Mouse (Mus musculus): ENCODE results near the gene Gtf3c5.

Gene Gtf3c5

GRCm38 (mm10) chr2:28566545-28566944 is 17.0 kb downstream of the Gtf3c5 start:
- DNase-seq = peak; percentile 49

GRCm38 (mm10) chr2:28564380-28564779 is 19.2 kb downstream of the Gtf3c5 start:
- no peak for DNase-seq

GRCm38 (mm10) chr2:28563830-28564229 is 19.7 kb downstream of the Gtf3c5 start:
- DNase-seq = no peak

GRCm38 (mm10) chr2:28563303-28563702 is 20.2 kb downstream of the Gtf3c5 start, which contains the start of gene Cel:
Gene Cel (minus strand): TSS chr2:28563403.
- DNase-seq = no peak

GRCm38 (mm10) chr2:28557452-28557851 is 26.1 kb downstream of the Gtf3c5 start:
- no peak for DNase-seq

- DNase-seq = no peak
These were observed 31.2 kb downstream of the Gtf3c5 start for GRCm38 (mm10) chr2:28552301-28552700.

GRCm38 (mm10) chr2:28549157-28549556 is 34.4 kb downstream of the Gtf3c5 start:
- no peak for DNase-seq

GRCm38 (mm10) chr2:28547237-28548172 is 36.0 kb downstream of the Gtf3c5 start:
- peak; percentile 73 for DNase-seq

- no peak for DNase-seq
These were observed 37.0 kb downstream of the Gtf3c5 start for GRCm38 (mm10) chr2:28546560-28546959.

GRCm38 (mm10) chr2:28545976-28546375 is 37.6 kb downstream of the Gtf3c5 start:
- DNase-seq = no peak

- DNase-seq = no peak
These were observed 39.7 kb downstream of the Gtf3c5 start for GRCm38 (mm10) chr2:28543894-28544293.

- no peak for DNase-seq
These were observed 42.8 kb downstream of the Gtf3c5 start for GRCm38 (mm10) chr2:28540587-28541227.

- DNase-seq = no peak
These were observed 43.6 kb downstream of the Gtf3c5 start for GRCm38 (mm10) chr2:28539949-28540348.

GRCm38 (mm10) chr2:28539206-28539605 is 44.3 kb downstream of the Gtf3c5 start:
- no peak for DNase-seq

GRCm38 (mm10) chr2:28538817-28539128 is 44.8 kb downstream of the Gtf3c5 start:
- DNase-seq = no peak

GRCm38 (mm10) chr2:28537995-28538816 is 45.3 kb downstream of the Gtf3c5 start:
- no peak for DNase-seq

- DNase-seq = no peak
These were observed 46.0 kb downstream of the Gtf3c5 start for GRCm38 (mm10) chr2:28537634-28537920.

GRCm38 (mm10) chr2:28536766-28537633 is 46.6 kb downstream of the Gtf3c5 start:
- DNase-seq = no peak

- DNase-seq = no peak
These were observed 47.4 kb downstream of the Gtf3c5 start for GRCm38 (mm10) chr2:28536166-28536565.

- no peak for DNase-seq
These were observed 47.9 kb downstream of the Gtf3c5 start for GRCm38 (mm10) chr2:28535650-28536049.

GRCm38 (mm10) chr2:28535263-28535540 is 48.3 kb downstream of the Gtf3c5 start:
- no peak for DNase-seq

GRCm38 (mm10) chr2:28534436-28535262 is 48.9 kb downstream of the Gtf3c5 start:
- no peak for DNase-seq

Measured in kidney, adult 11 months (tissue).